Mouse (Mus musculus) midbrain, postnatal 0 days (tissue): ENCODE measurements around the gene Gas2. TPM values are rescaled to one million over a fixed set of nuclear protein-coding genes. Genes with fewer than 3 reads are reported as not detected.

ENCODE experiments used
- ATAC-seq: fragments of 200-750 bp; cut with Nextera tagmentation; 2 replicates; pipeline ENCODE4 v1.8.0; 2017; ENCODE audit warnings: moderate number of reproducible peaks, mild to moderate bottlenecking, moderate TSS enrichment, moderate library complexity; ENCODE audit not compliant: low FRiP score
- DNase-seq: peaks from one replicate; pipeline ENCODE4 v3.0.0-alpha.2; 2015; ENCODE audit warnings: low spot score
- H3K27ac ChIP-seq: fragments of 300-500 bp; sonication (generic); 2 replicates; pipeline ENCODE4 v1.5.1; 2014; ENCODE audit warnings: low read depth, mild to moderate bottlenecking, low read length, mixed read lengths
- H3K27me3 ChIP-seq: fragments of 300-500 bp; sonication (generic); 2 replicates; pipeline ENCODE4 v1.6.1; 2014; ENCODE audit warnings: low read length, control low read depth, mixed read lengths; ENCODE audit not compliant: insufficient read depth
- H3K36me3 ChIP-seq: fragments of 300-500 bp; sonication (generic); 2 replicates; pipeline ENCODE4 v1.6.1; 2014; ENCODE audit warnings: low read length, control low read depth, mixed read lengths; ENCODE audit not compliant: insufficient read depth
- H3K4me1 ChIP-seq: fragments of 300-500 bp; sonication (generic); 2 replicates; pipeline ENCODE4 v1.6.1; 2014; ENCODE audit warnings: mild to moderate bottlenecking, control low read depth, antibody characterized with exemption, low read length, mixed read lengths; ENCODE audit not compliant: insufficient read depth
- H3K4me2 ChIP-seq: fragments of 300-500 bp; sonication (generic); 2 replicates; pipeline ENCODE4 v1.6.1; 2014; ENCODE audit warnings: low read depth, mild to moderate bottlenecking, low read length, mixed read lengths; ENCODE audit not compliant: poor library complexity, severe bottlenecking
- H3K4me3 ChIP-seq: fragments of 300-500 bp; sonication (generic); 2 replicates; pipeline ENCODE4 v1.5.1; 2014; ENCODE audit warnings: low read depth, mild to moderate bottlenecking, low read length, moderate library complexity
- H3K9ac ChIP-seq: fragments of 300-500 bp; sonication (generic); replicated peaks from 2 replicates; pipeline ENCODE4 v1.6.1; 2014; ENCODE audit warnings: mild to moderate bottlenecking, low read length, moderate library complexity, mixed read lengths; ENCODE audit not compliant: poor library complexity, severe bottlenecking
- H3K9me3 ChIP-seq: fragments of 300-500 bp; sonication (generic); 2 replicates; pipeline ENCODE4 v1.6.1; 2016; ENCODE audit warnings: low read length, control low read depth
- CTCF ChIP-seq: IDR thresholded peaks from 2 replicates; pipeline ENCODE4 v1.5.1; 2016; ENCODE audit warnings: antibody characterized with exemption, mild to moderate bottlenecking
- WGBS: fragments of 180-500 bp; shearing (Covaris S2); extraction: QIAGEN DNeasy Blood & Tissue Kit; methylation state at CpG from one replicate; pipeline ENCODE4 v1.1.7; 2014; 5-methylcytosine and 5-hydroxymethylcytosine counted together
- polyA plus RNA-seq: library from polyadenylated mRNA; unstranded; fragments of >200 nt; fragmentation: Nextera tagmentation; extraction: Ambion mirVana; gene quantifications from 2 replicates; pipeline ENCODE4 v1.2.1, GENCODE M21; 2015
- total RNA-seq: library from RNA; depleted of rRNA; stranded (reverse); fragments of >200 nt; gene quantifications from 2 replicates; pipeline ENCODE4 v1.2.3, GENCODE M21; 2014

The Gas2 gene
- total and polyA plus RNA-seq, 2 experiments from 2014 or later: 15.0 to 17.5 TPM

DNA sequence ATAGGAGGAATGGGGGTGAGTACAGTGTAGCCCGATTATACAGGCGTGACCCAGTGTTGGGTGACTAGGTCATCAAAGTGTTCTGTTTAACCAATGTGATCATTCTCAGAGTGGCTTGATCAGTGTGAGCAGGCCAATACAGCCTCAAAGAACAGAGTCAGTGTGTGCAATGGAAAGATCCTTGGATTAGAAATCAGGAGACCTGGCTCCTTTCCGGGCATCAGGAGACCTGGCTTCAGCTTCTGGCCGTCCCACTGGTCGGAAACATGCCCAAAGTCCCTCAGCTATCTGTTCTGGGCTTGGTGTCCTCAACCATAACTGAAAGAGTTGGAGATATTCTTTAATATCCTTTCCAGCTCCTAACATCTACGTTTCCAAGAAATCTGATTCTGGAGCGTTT, 27.8 kb downstream of the Gas2 start:
- WGBS: 93% methylated on average over 7 of the region's 7 CpGs

DNA sequence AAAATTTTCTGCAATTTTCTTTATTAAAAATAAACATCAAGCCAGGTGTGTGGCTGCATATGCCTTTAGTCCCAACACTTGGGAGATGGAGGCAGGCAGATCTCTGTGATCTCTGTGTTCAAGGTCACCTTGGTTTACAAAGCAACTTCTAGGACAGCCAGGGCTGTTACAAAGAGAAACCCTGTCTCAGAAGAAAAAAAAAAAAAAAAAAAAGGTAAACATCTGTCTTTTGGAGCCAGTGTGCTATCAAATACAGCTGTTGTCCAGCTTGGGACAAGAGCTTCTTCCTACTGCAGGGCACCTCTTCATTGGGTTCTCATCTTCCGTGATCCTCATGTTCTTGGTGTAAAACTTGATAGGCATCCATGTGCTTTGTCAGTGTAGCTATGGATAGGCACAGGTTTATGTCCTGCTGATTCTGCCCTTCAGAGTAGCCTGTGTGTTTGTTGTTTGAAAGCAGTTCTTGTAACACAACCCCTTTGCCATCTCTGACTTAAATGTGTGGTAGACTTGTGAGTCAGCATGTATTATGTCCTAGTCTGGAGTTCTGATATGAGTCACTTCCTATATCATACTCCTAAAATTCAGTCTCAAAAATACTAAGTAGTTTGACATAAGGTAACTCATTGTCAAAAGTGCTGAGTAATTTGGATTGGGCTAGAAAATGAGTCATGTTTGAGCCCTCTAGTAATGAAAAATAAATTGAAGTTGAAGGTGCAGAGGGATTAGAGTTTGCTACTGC, 30.6 kb downstream of the Gas2 start:
- 96% methylated on average over 1 of the region's 1 CpGs for WGBS
- no peak for ATAC-seq

More for the DNA sequence above, 27.8 kb downstream of the Gas2 start:
- Histone ChIP-seq H3K4me3 (no peak overlapping the region), H3K27ac (no peak overlapping the region), H3K9me3 (no peaks in the 10 kb centered on the region), H3K4me2 (no peak overlapping the region), H3K9ac (no peak overlapping the region), H3K4me1 (no peaks in the 10 kb centered on the region), H3K36me3 (no peaks in the 10 kb centered on the region), H3K27me3 (no peaks in the 10 kb centered on the region)
- TF ChIP-seq CTCF: no peak
- ATAC-seq: no peak
- no peak for DNase-seq

DNA sequence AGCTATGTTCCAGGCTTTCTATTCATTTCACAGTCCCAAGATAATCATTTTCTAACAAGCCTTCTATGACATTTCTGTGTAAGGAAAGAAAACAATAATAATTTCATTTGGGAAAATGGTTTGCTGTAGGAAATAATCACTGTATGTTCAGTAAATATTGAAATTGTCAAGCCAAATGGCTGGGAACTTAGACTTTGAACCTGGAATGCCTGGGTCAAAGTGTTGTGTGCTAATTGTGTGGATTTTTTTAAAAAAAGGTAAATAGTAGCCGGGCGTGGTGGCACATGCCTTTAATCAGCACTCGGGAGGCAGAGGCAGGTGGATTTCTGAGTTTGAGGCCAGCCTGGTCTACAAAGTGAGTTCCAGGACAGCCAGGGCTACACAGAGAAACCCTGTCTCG, 31.2 kb downstream of the Gas2 start:
- ATAC-seq: no peak
- no peaks in the 10 kb centered on the region for H3K27me3 ChIP-seq
- no peak for TF ChIP-seq CTCF
- no peak for DNase-seq
- no peak overlapping the region for H3K27ac ChIP-seq
- H3K36me3 ChIP-seq: no peaks in the 10 kb centered on the region
- no peaks in the 10 kb centered on the region for H3K9me3 ChIP-seq
- no peak overlapping the region for H3K4me2 ChIP-seq
- no peak overlapping the region for H3K9ac ChIP-seq
- H3K4me3 ChIP-seq: no peak overlapping the region
- 95% methylated on average over 4 of the region's 4 CpGs for WGBS
- no peaks in the 10 kb centered on the region for H3K4me1 ChIP-seq

More for the DNA sequence above, 30.6 kb downstream of the Gas2 start:
- Histone ChIP-seq H3K27ac (no peak overlapping the region), H3K4me2 (no peak overlapping the region), H3K36me3 (no peaks in the 10 kb centered on the region), H3K4me3 (no peak overlapping the region), H3K9me3 (no peaks in the 10 kb centered on the region), H3K4me1 (no peaks in the 10 kb centered on the region), H3K27me3 (no peaks in the 10 kb centered on the region), H3K9ac (no peak overlapping the region)
- TF ChIP-seq CTCF: no peak
- no peak for DNase-seq

DNA sequence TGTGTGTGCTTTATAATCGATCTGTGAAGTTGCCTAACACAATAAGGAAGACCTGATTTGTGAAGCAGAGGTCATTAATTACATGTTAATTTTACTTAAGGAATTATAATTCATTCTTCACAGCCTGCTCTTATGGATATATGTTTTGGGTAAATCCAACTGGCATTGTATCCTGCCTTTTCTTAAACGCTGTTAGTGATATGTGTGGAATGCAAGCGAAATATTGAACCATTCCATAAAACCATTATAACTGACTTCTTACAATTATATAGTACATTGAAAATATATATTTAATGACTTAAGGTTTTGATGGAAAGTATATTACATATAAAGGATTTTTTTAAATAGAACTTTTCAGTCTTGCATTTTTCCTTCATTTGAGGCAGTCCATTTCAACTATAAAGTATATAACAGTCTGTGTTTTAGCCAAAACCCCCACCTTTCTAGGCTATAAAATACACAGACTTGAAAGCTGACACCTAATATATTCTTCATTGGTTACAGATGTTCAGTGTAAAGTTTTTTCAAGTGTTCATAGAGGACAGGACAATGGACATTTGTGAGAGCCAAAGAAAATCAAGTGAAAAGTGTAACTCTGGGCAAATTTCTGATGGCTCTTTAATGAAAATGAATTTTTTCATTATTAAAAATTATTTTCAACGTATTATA, 32.5 kb downstream of the Gas2 start:
- H3K4me3 ChIP-seq: no peak overlapping the region
- H3K4me2 ChIP-seq: no peak overlapping the region
- no peaks in the 10 kb centered on the region for H3K4me1 ChIP-seq
- H3K36me3 ChIP-seq: no peaks in the 10 kb centered on the region
- TF ChIP-seq CTCF: no peak
- 84% methylated on average over 4 of the region's 4 CpGs for WGBS
- no peak for ATAC-seq
- no peak overlapping the region for H3K27ac ChIP-seq
- H3K27me3 ChIP-seq: no peaks in the 10 kb centered on the region
- no peak for DNase-seq
- no peak overlapping the region for H3K9ac ChIP-seq
- H3K9me3 ChIP-seq: no peaks in the 10 kb centered on the region

DNA sequence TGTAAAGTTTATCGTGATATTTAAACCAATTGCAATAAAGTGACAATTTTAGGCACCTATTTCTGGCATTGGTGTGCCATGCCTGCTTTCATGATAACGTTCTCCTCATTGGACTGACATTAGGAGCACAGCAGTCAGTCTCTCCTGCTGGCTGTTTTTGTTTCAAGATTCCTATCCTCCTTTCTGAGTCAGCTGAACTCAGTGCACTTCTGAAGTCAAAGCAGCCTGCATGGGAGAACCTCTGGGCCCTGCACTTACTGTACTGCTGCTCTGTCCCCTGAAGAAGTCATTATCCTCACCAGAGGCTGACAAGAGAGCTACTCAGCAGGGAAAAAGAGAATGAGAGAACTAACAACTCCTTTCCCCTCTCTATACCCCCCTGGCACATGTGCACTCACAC, 33.1 kb downstream of the Gas2 start:
- H3K4me2 ChIP-seq: no peak overlapping the region
- 46% methylated on average over 2 of the region's 2 CpGs for WGBS
- H3K4me3 ChIP-seq: no peak overlapping the region
- no peaks in the 10 kb centered on the region for H3K4me1 ChIP-seq
- no peak for TF ChIP-seq CTCF
- H3K9ac ChIP-seq: no peak overlapping the region
- no peaks in the 10 kb centered on the region for H3K27me3 ChIP-seq
- ATAC-seq (no peak), DNase-seq (no peak)
- H3K9me3 ChIP-seq: no peaks in the 10 kb centered on the region
- no peak overlapping the region for H3K27ac ChIP-seq
- H3K36me3 ChIP-seq: no peaks in the 10 kb centered on the region

DNA sequence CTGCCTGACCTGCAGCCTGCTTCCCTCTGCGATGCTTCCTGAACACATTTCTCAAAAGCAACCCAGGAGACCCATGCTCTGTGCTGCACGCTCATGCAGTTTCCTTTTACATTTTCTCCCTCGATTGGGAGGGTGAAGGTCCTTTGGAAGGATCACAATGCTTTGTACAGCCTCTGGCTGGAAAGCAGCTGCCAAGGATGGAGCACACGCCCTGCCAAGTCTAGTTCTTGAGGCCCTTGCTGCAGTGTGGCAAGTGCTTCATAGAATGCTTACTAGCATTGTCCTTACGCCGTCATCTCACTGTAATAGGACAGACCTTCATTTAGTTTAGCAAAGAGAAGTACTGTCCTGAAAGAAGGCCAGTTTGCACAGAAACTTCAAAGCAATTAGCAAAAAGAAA, 37.3 kb downstream of the Gas2 start:
- H3K4me3 ChIP-seq: no peak overlapping the region
- no peak overlapping the region for H3K27ac ChIP-seq
- no peak overlapping the region for H3K9ac ChIP-seq
- H3K4me2 ChIP-seq: no peak overlapping the region
- no peaks in the 10 kb centered on the region for H3K9me3 ChIP-seq
- no peaks in the 10 kb centered on the region for H3K36me3 ChIP-seq
- no peak for TF ChIP-seq CTCF
- WGBS: 63% methylated on average over 6 of the region's 6 CpGs
- DNase-seq (peak; percentile 7), ATAC-seq (no peak)
- no peaks in the 10 kb centered on the region for H3K27me3 ChIP-seq
- no peaks in the 10 kb centered on the region for H3K4me1 ChIP-seq
